Mouse (Mus musculus): Measurements from ENCODE around the gene Olfr464.
A peak's percentile ranks its signal among the peaks of the same experiment; 100 is the strongest.
"Not testable (repeated sequence)": the region's sequence is repeated elsewhere in the genome, so short reads cannot be mapped to it uniquely, and the experiment has no call there.

Olfr464 gene

GRCm38 (mm10) chr11:87920966-87921365 is at the start of gene Olfr464:
Gene Olfr464, minus strand, starts transcription at chr11:87920967.
- DNase-seq = no peak

- no peak for DNase-seq
Measured at GRCm38 (mm10) chr11:87968356-87969122, 47.8 kb upstream of the Olfr464 start.

GRCm38 (mm10) chr11:87967692-87968289 is 47.0 kb upstream of the Olfr464 start:
- peak; percentile 85 for DNase-seq

GRCm38 (mm10) chr11:87966214-87966613 is 45.4 kb upstream of the Olfr464 start:
- DNase-seq = no peak

- DNase-seq = no peak
Measured at GRCm38 (mm10) chr11:87965293-87965692, 44.5 kb upstream of the Olfr464 start.

- no peak for DNase-seq
Measured at GRCm38 (mm10) chr11:87957066-87957465, 36.3 kb upstream of the Olfr464 start.

- DNase-seq = no peak
Measured at GRCm38 (mm10) chr11:87955144-87955543, 34.4 kb upstream of the Olfr464 start.

- no peak for DNase-seq
Measured at GRCm38 (mm10) chr11:87949990-87950389, 29.2 kb upstream of the Olfr464 start.

- DNase-seq = no peak
Measured at GRCm38 (mm10) chr11:87935467-87935866, 14.7 kb upstream of the Olfr464 start.

GRCm38 (mm10) chr11:87933731-87934130 is 13.0 kb upstream of the Olfr464 start:
- DNase-seq = no peak

GRCm38 (mm10) chr11:87930348-87930747 is 9.6 kb upstream of the Olfr464 start:
- no peak for DNase-seq

- no peak for DNase-seq
Measured at GRCm38 (mm10) chr11:87920301-87920700, 466 bp downstream of the Olfr464 start.

- no peak for DNase-seq
Measured at GRCm38 (mm10) chr11:87916005-87916404, 4.8 kb downstream of the Olfr464 start.

- DNase-seq = no peak
Measured at GRCm38 (mm10) chr11:87904331-87904730, 16.4 kb downstream of the Olfr464 start.

- DNase-seq = no peak
Measured at GRCm38 (mm10) chr11:87897287-87897686, 23.5 kb downstream of the Olfr464 start, which contains the start of gene Olfr463. Gene Olfr463, minus strand, starts transcription at chr11:87897387.

- no peak for DNase-seq
Measured at GRCm38 (mm10) chr11:87892168-87892567, 28.6 kb downstream of the Olfr464 start, which contains the start of gene Olfr462. Gene Olfr462, minus strand, starts transcription at chr11:87892268.

- no peak for DNase-seq
Measured at GRCm38 (mm10) chr11:87884856-87885255, 35.9 kb downstream of the Olfr464 start.

GRCm38 (mm10) chr11:87883493-87883892 is 37.3 kb downstream of the Olfr464 start:
- DNase-seq = no peak

- DNase-seq = no peak
Measured at GRCm38 (mm10) chr11:87881714-87882113, 39.1 kb downstream of the Olfr464 start.

GRCm38 (mm10) chr11:87879826-87880225 is 40.9 kb downstream of the Olfr464 start:
- DNase-seq = no peak

GRCm38 (mm10) chr11:87875436-87875835 is 45.3 kb downstream of the Olfr464 start, which contains the start of gene Epx:
Gene Epx, minus strand, starts transcription at chr11:87875536.
- DNase-seq = no peak

- DNase-seq = no peak
Measured at GRCm38 (mm10) chr11:87871766-87872165, 49.0 kb downstream of the Olfr464 start.

GRCm38 (mm10) chr11:87870096-87870495 is 50.7 kb downstream of the Olfr464 start:
- no peak for DNase-seq

GRCm38 (mm10) chr11:87866891-87867290 is 53.9 kb downstream of the Olfr464 start:
- DNase-seq = not testable (repeated sequence)
